Mouse (Mus musculus): ENCODE measurements around the gene Gm10234. TPM values are rescaled to one million over a fixed set of nuclear protein-coding genes. Genes with fewer than 3 reads are reported as not detected.

Gene Gm10234
- polyA plus RNA-seq (2012): not detected in 2 replicates

- no peaks in the 10 kb centered on the region for H3K4me1 ChIP-seq (ENCODE audit: control insufficient read depth)
- H3K36me3 ChIP-seq (ENCODE audit: control insufficient read depth): no peaks in the 10 kb centered on the region
- TF ChIP-seq GATA1 (IDR thresholded peaks at IDR 0.05; ENCODE audit: low read length) (no peak), TAL1 (IDR thresholded peaks at IDR 0.05; ENCODE audit: low read length) (no peak)
- H3K4me3 ChIP-seq (replicated peaks): no peak within 1 kb of the TSS
- H3K9me3 ChIP-seq (ENCODE audit: control insufficient read depth, low read length): no peaks in the 10 kb centered on the region
- H3K27me3 ChIP-seq (ENCODE audit: control insufficient read depth): no peaks in the 10 kb centered on the region
These were observed at the start of gene Gm10234 for GRCm38 (mm10) chr6:95321812-95322211. Gm10234 (plus strand) TSS chr6:95322112.

- Histone ChIP-seq H3K9me3 (ENCODE audit: control insufficient read depth, low read length) (no peaks in the 10 kb centered on the region), H3K4me1 (ENCODE audit: control insufficient read depth) (no peaks in the 10 kb centered on the region), H3K36me3 (ENCODE audit: control insufficient read depth) (no peaks in the 10 kb centered on the region), H3K27me3 (ENCODE audit: control insufficient read depth) (no peaks in the 10 kb centered on the region), H3K4me3 (replicated peaks) (no peak overlapping the region)
- TF ChIP-seq GATA1 (IDR thresholded peaks at IDR 0.05; ENCODE audit: low read length): no peak
- TF ChIP-seq TAL1 (IDR thresholded peaks at IDR 0.05; ENCODE audit: low read length): no peak
These were observed 44.3 kb upstream of the Gm10234 start for GRCm38 (mm10) chr6:95277633-95278032.

GRCm38 (mm10) chr6:95296025-95296424 is 25.9 kb upstream of the Gm10234 start:
- no peak for TF ChIP-seq TAL1 (IDR thresholded peaks at IDR 0.05; ENCODE audit: low read length)
- no peak for TF ChIP-seq GATA1 (IDR thresholded peaks at IDR 0.05; ENCODE audit: low read length)
- H3K4me3 ChIP-seq (replicated peaks): no peak overlapping the region

GRCm38 (mm10) chr6:95298387-95298786 is 23.5 kb upstream of the Gm10234 start:
- Histone ChIP-seq H3K4me1 (ENCODE audit: control insufficient read depth) (no peaks in the 10 kb centered on the region), H3K9me3 (ENCODE audit: control insufficient read depth, low read length) (no peaks in the 10 kb centered on the region), H3K36me3 (ENCODE audit: control insufficient read depth) (no peaks in the 10 kb centered on the region), H3K4me3 (replicated peaks) (no peak overlapping the region), H3K27me3 (ENCODE audit: control insufficient read depth) (no peaks in the 10 kb centered on the region)
- TF ChIP-seq TAL1 (IDR thresholded peaks at IDR 0.05; ENCODE audit: low read length): no peak
- no peak for TF ChIP-seq GATA1 (IDR thresholded peaks at IDR 0.05; ENCODE audit: low read length)

More at GRCm38 (mm10) chr6:95296025-95296424, 25.9 kb upstream of the Gm10234 start:
- H3K36me3 ChIP-seq (ENCODE audit: control insufficient read depth): no peaks in the 10 kb centered on the region
- H3K27me3 ChIP-seq (ENCODE audit: control insufficient read depth): no peaks in the 10 kb centered on the region
- no peaks in the 10 kb centered on the region for H3K4me1 ChIP-seq (ENCODE audit: control insufficient read depth)
- H3K9me3 ChIP-seq (ENCODE audit: control insufficient read depth, low read length): no peaks in the 10 kb centered on the region

DNA sequence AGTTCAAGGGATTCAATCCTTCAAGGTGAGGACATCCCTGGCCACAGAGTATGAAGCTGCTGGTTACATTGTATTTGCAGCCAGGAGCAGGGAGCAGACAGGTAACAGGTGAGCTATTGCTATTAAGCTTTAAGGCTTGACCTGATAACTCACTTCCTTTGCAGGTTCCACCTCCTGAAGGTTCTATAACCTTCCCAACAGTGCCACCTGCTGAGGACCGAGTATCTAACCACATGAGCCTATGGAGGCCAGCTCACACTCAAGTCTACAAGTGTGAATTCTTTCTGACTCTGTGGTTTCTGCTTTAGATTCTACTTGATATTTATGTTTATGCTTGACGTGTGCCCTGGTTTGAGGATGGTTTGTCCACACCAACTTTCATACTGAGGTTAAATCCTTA is 21.3 kb upstream of the Gm10234 start:
- H3K27me3 ChIP-seq (ENCODE audit: control insufficient read depth): no peaks in the 10 kb centered on the region
- H3K4me1 ChIP-seq (ENCODE audit: control insufficient read depth): no peaks in the 10 kb centered on the region
- H3K4me3 ChIP-seq (replicated peaks): no peak overlapping the region
- no peaks in the 10 kb centered on the region for H3K9me3 ChIP-seq (ENCODE audit: control insufficient read depth, low read length)
- TF ChIP-seq TAL1 (IDR thresholded peaks at IDR 0.05; ENCODE audit: low read length): no peak
- no peak for TF ChIP-seq GATA1 (IDR thresholded peaks at IDR 0.05; ENCODE audit: low read length)
- no peaks in the 10 kb centered on the region for H3K36me3 ChIP-seq (ENCODE audit: control insufficient read depth)

DNA sequence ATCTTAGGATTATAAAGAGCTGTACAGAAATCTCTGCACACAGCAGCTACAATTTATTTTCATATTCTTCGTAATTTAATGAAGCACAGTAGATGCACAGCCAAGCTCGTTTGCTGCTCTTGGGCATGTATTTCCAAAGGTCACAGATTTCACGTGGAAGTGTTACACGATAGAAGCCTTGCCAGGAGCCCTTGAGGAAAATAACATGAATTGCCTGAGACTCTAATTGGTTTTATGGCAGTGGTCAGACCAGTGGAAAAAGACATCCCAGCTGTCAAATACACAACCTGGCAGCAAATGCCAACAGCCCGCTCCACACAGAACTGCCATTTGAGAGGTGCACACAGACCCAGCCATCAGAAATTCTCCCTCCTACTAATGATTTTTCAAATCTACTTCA is 9.3 kb downstream of the Gm10234 start:
- H3K4me3 ChIP-seq (replicated peaks): no peak overlapping the region
- H3K36me3 ChIP-seq (ENCODE audit: control insufficient read depth): no peaks in the 10 kb centered on the region
- H3K9me3 ChIP-seq (ENCODE audit: control insufficient read depth, low read length): no peaks in the 10 kb centered on the region
- no peaks in the 10 kb centered on the region for H3K4me1 ChIP-seq (ENCODE audit: control insufficient read depth)
- TF ChIP-seq GATA1 (IDR thresholded peaks at IDR 0.05; ENCODE audit: low read length): no peak
- no peak for TF ChIP-seq TAL1 (IDR thresholded peaks at IDR 0.05; ENCODE audit: low read length)
- no peaks in the 10 kb centered on the region for H3K27me3 ChIP-seq (ENCODE audit: control insufficient read depth)

GRCm38 (mm10) chr6:95334781-95335180 is 12.9 kb downstream of the Gm10234 start:
- TF ChIP-seq GATA1 (IDR thresholded peaks at IDR 0.05; ENCODE audit: low read length): no peak
- no peak for TF ChIP-seq TAL1 (IDR thresholded peaks at IDR 0.05; ENCODE audit: low read length)
- no peaks in the 10 kb centered on the region for H3K9me3 ChIP-seq (ENCODE audit: control insufficient read depth, low read length)
- H3K27me3 ChIP-seq (ENCODE audit: control insufficient read depth): no peaks in the 10 kb centered on the region
- no peak overlapping the region for H3K4me3 ChIP-seq (replicated peaks)
- no peaks in the 10 kb centered on the region for H3K4me1 ChIP-seq (ENCODE audit: control insufficient read depth)
- H3K36me3 ChIP-seq (ENCODE audit: control insufficient read depth): no peaks in the 10 kb centered on the region

DNA sequence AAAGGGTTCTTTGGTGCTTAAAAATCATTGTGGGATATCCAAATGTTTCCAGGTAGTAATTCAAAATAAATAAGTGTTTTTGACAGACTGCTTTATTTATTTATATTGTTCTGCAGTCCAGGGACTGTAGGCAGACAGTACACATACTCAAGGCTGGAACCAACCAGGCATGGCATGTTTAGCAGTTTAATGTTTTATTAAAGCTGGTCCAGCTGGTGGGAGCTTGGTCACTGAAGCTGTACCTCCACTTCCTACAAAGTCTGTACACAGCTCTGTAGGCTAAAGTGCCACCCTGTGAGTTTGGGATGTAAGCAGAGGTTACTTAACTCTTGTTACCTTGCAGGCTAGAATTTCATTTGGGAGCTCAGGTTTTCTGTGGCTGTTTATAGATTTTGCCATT is 27.5 kb downstream of the Gm10234 start:
- H3K4me3 ChIP-seq (replicated peaks): no peak overlapping the region
- H3K36me3 ChIP-seq (ENCODE audit: control insufficient read depth): no peaks in the 10 kb centered on the region
- H3K9me3 ChIP-seq (ENCODE audit: control insufficient read depth, low read length): no peaks in the 10 kb centered on the region
- no peaks in the 10 kb centered on the region for H3K27me3 ChIP-seq (ENCODE audit: control insufficient read depth)
- TF ChIP-seq TAL1 (IDR thresholded peaks at IDR 0.05; ENCODE audit: low read length) (no peak), GATA1 (IDR thresholded peaks at IDR 0.05; ENCODE audit: low read length) (no peak)
- H3K4me1 ChIP-seq (ENCODE audit: control insufficient read depth): no peaks in the 10 kb centered on the region

DNA sequence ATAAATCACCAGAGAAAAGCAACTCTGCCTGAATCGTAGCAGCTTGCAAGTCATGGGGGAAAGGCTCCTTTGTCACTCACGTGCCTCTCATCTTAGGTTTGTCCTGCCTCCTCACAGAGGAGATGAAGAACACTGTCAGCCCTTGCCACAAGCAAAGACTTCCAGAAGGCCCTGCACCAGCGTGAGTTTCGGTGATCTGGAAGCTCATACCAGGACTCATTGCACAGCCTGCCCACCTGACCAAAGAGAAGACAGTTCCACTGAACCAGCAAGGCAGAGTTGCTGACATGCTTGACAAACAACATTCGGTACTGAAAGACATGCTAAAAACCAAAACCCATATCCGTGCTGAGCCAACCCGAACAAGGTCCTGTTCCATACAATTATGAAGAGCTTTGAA is 31.1 kb downstream of the Gm10234 start:
- no peak for TF ChIP-seq TAL1 (IDR thresholded peaks at IDR 0.05; ENCODE audit: low read length)
- TF ChIP-seq GATA1 (IDR thresholded peaks at IDR 0.05; ENCODE audit: low read length): no peak
- H3K9me3 ChIP-seq (ENCODE audit: control insufficient read depth, low read length): no peaks in the 10 kb centered on the region
- no peak overlapping the region for H3K4me3 ChIP-seq (replicated peaks)
- no peaks in the 10 kb centered on the region for H3K36me3 ChIP-seq (ENCODE audit: control insufficient read depth)
- no peaks in the 10 kb centered on the region for H3K27me3 ChIP-seq (ENCODE audit: control insufficient read depth)
- H3K4me1 ChIP-seq (ENCODE audit: control insufficient read depth): no peaks in the 10 kb centered on the region

DNA sequence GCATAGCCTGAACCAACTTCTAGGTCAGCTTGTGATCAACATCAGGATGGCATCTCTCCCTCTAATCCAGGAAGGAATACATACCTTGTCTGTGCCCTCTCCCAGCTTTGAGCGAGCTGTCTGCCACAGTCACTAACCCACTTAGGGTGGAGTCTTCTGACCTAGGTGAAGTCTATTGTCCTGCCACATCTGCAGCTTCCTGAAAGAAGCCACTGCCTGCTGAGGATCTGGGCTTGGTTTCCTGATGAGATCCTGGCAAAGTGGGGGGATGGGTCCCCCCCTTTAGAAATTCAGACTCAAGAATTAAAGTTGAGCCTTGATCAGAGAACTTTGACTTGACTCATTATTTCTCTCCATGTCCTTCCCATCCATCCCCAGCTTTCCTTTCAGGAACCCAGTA is 32.0 kb downstream of the Gm10234 start:
- Histone ChIP-seq H3K9me3 (ENCODE audit: control insufficient read depth, low read length) (no peaks in the 10 kb centered on the region), H3K27me3 (ENCODE audit: control insufficient read depth) (no peaks in the 10 kb centered on the region), H3K4me3 (replicated peaks) (no peak overlapping the region), H3K36me3 (ENCODE audit: control insufficient read depth) (no peaks in the 10 kb centered on the region), H3K4me1 (ENCODE audit: control insufficient read depth) (no peaks in the 10 kb centered on the region)
- TF ChIP-seq TAL1 (IDR thresholded peaks at IDR 0.05; ENCODE audit: low read length): no peak
- TF ChIP-seq GATA1 (IDR thresholded peaks at IDR 0.05; ENCODE audit: low read length): no peak

Measured in erythroblast, embryonic 14.5 days (primary cell).